Mouse (Mus musculus) megakaryocyte, embryonic 14.5 days (primary cell): Measurements from ENCODE around the gene Dock9.

Source experiments
- FLI1 ChIP-seq: IDR thresholded peaks from 2 replicates; pipeline ENCODE4 v1.6.1; 2012; ENCODE audit warnings: low read length, inconsistent platforms, mixed read lengths
- GATA1 ChIP-seq: IDR thresholded peaks from 3 replicates; pipeline ENCODE4 v1.6.1; 2012; ENCODE audit warnings: mixed read lengths, low read length, inconsistent platforms, borderline replicate concordance

GRCm38 (mm10) chr14:121516881-121517280 lies 280.8 kb downstream of the Dock9 start:
- TF ChIP-seq GATA1 (no peak), FLI1 (no peak)
